Mouse (Mus musculus) megakaryocyte-erythroid progenitor cell, adult 5-6 weeks (primary cell): ENCODE results near the gene Pik3c2g. TPM values are rescaled to one million over a fixed set of nuclear protein-coding genes. Genes with fewer than 3 reads are reported as not detected.

ENCODE experiments used
- ATAC-seq: replicated peaks from 2 replicates; pipeline ENCODE4 v1.8.0; 2016; ENCODE audit warnings: mild to moderate bottlenecking, inconsistent platforms; ENCODE audit not compliant: severe bottlenecking, poor library complexity, low FRiP score, low TSS enrichment
- total RNA-seq, 2 experiments: library from RNA; stranded (forward) in 1 of 2; stranded (reverse) in 1 of 2; fragments of 200-1000, 215-1000 nt in 1 of 2; fragments of >200 nt in 1 of 2; fragmentation: Nextera tagmentation in 1 of 2; gene quantifications; 2 replicates each; pipeline ENCODE4 v1.2.3; 2014 to 2017

The Pik3c2g gene
- total RNA-seq, 2 experiments from 2014 or later: not detected

DNA sequence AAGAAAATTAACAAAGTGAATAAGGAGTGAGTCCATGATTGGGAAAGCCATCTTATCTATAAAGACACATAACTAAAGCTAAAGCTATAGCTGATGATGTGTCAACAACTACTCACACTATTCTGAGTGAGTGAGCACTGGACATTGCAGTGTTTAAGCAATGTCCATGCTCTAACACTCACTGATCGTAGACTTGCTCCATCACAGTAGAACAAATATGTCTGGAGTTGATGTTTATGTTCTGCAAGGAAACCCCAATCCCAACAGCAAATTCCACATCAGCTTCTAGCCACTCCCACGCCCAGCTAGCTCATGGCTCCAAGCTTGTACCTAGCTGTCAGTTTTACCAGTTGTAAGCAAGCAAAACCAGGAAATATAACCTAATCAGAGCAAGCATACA is 399.5 kb downstream of the Pik3c2g start:
- no peak for ATAC-seq

DNA sequence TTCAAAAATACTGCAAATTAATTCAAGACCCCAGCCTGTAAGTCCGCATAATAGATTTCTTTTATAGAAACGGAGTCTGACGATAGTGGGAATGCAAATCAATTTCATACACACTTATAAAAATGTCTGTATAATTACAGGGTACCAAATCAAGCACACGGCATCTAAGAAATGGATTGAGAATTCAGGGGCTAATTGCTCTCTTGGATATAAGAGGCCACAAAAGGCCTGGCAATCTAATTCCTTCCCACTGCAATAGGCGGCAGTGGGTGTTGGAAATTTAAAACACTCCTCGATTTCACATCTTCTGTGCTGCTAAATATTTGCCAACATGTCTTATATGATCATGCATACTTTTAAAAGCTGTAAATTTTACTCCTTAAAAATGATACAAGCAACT is 402.1 kb downstream of the Pik3c2g start:
- ATAC-seq: no peak

DNA sequence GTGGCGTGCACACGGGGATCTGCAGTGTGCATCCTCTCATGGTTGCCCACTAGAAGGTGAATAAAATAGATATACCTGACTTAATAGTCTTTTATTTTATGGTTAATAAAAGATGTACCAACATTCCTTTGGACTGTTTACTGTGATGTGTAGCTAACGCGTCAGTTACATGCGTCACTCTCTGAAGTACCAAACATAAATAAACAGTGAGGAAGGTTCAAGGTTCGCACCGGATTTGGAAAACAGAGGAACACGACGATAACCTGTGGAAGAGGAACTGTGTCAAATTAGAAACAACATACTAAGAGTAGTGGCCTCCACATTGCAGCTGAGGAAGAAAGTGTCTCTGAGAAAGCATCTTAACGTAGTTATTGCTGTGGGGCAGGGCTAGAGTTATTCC is 402.6 kb downstream of the Pik3c2g start:
- ATAC-seq: no peak

DNA sequence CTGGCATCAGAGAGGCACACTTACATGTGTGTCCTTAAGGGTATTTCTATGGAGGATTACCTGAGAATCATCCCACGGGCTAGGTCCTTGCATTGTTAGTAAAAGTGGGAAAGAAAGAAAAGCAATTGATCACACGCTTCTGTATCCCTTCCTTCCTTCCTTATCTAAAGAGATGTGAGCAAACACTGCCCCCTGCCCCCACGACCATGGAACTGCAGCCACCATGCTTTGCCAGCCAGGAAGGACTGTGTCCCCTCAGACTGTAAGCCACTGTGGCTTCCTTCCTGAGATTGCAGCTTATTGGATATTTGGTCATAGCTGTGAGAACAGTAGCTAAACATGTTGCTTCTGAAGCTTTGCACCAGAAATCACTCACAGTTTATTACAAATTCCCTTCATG is 418.2 kb downstream of the Pik3c2g start:
- no peak for ATAC-seq

Other genes starting within 250 kb of the Pik3c2g start
- gene Rergl, start 85.2 kb upstream of the Pik3c2g start, total RNA-seq (2014; fragmentation: Nextera tagmentation): not detected in 2 replicates
- not detected in 2 replicates for gene Rergl, start 85.2 kb upstream of the Pik3c2g start, total RNA-seq (2017)